Mouse (Mus musculus): ENCODE results near the gene Qsox2. TPM values are rescaled to one million over a fixed set of nuclear protein-coding genes. Genes with fewer than 3 reads are reported as not detected.

The Qsox2 gene
- polyA plus RNA-seq, 1 experiment: 17.2 TPM

- TF ChIP-seq EP300 (IDR thresholded peaks at IDR 0.05; ENCODE audit: insufficient read depth, low read depth, low read length) (no peak), CTCF (IDR thresholded peaks at IDR 0.05; ENCODE audit: low read depth, low read length) (no peak), POLR2A (IDR thresholded peaks at IDR 0.05; ENCODE audit: insufficient read depth, low read length) (no peak)
Observed at GRCm38 (mm10) chr2:26252514-26253206, 15.3 kb upstream of the Qsox2 start.

GRCm38 (mm10) chr2:26247531-26247930 lies 10.2 kb upstream of the Qsox2 start:
- H3K4me1 ChIP-seq (ENCODE audit: control insufficient read depth, insufficient read depth, low read length): no peaks in the 10 kb centered on the region

More at GRCm38 (mm10) chr2:26252514-26253206, 15.3 kb upstream of the Qsox2 start:
- Histone ChIP-seq H3K9ac (ENCODE audit: low read depth, poor library complexity, severe bottlenecking) (no peak overlapping the region), H3K36me3 (ENCODE audit: control insufficient read depth, insufficient read depth, low read length, poor library complexity, severe bottlenecking) (no peaks in the 10 kb centered on the region), H3K9me3 (replicated peaks; ENCODE audit: control insufficient read depth, insufficient read depth, low read length, poor library complexity, severe bottlenecking) (no peaks in the 10 kb centered on the region), H3K27ac (ENCODE audit: insufficient read depth, low read length) (no peak overlapping the region), H3K4me1 (ENCODE audit: control insufficient read depth, insufficient read depth, low read length) (no peaks in the 10 kb centered on the region), H3K27me3 (ENCODE audit: control insufficient read depth, insufficient read depth, low read length, poor library complexity, severe bottlenecking) (no peaks in the 10 kb centered on the region), H3K4me3 (ENCODE audit: low read depth, low read length) (no peak overlapping the region)

GRCm38 (mm10) chr2:26240841-26241240 lies 3.5 kb upstream of the Qsox2 start:
- no peaks in the 10 kb centered on the region for H3K9me3 ChIP-seq (replicated peaks; ENCODE audit: control insufficient read depth, insufficient read depth, low read length, poor library complexity, severe bottlenecking)
- no peak for TF ChIP-seq CTCF (IDR thresholded peaks at IDR 0.05; ENCODE audit: low read depth, low read length)
- TF ChIP-seq EP300 (IDR thresholded peaks at IDR 0.05; ENCODE audit: insufficient read depth, low read depth, low read length): no peak
- TF ChIP-seq POLR2A (IDR thresholded peaks at IDR 0.05; ENCODE audit: insufficient read depth, low read length): no peak
- H3K27ac ChIP-seq (ENCODE audit: insufficient read depth, low read length): no peak overlapping the region
- H3K4me1 ChIP-seq (ENCODE audit: control insufficient read depth, insufficient read depth, low read length): no peaks in the 10 kb centered on the region
- H3K27me3 ChIP-seq (ENCODE audit: control insufficient read depth, insufficient read depth, low read length, poor library complexity, severe bottlenecking): no peaks in the 10 kb centered on the region
- no peak overlapping the region for H3K4me3 ChIP-seq (ENCODE audit: low read depth, low read length)
- H3K9ac ChIP-seq (ENCODE audit: low read depth, poor library complexity, severe bottlenecking): no peak overlapping the region
- no peaks in the 10 kb centered on the region for H3K36me3 ChIP-seq (ENCODE audit: control insufficient read depth, insufficient read depth, low read length, poor library complexity, severe bottlenecking)

More at GRCm38 (mm10) chr2:26247531-26247930, 10.2 kb upstream of the Qsox2 start:
- H3K9ac ChIP-seq (ENCODE audit: low read depth, poor library complexity, severe bottlenecking): no peak overlapping the region
- no peaks in the 10 kb centered on the region for H3K9me3 ChIP-seq (replicated peaks; ENCODE audit: control insufficient read depth, insufficient read depth, low read length, poor library complexity, severe bottlenecking)
- no peak overlapping the region for H3K27ac ChIP-seq (ENCODE audit: insufficient read depth, low read length)
- H3K27me3 ChIP-seq (ENCODE audit: control insufficient read depth, insufficient read depth, low read length, poor library complexity, severe bottlenecking): no peaks in the 10 kb centered on the region
- TF ChIP-seq EP300 (IDR thresholded peaks at IDR 0.05; ENCODE audit: insufficient read depth, low read depth, low read length) (no peak), POLR2A (IDR thresholded peaks at IDR 0.05; ENCODE audit: insufficient read depth, low read length) (no peak), CTCF (IDR thresholded peaks at IDR 0.05; ENCODE audit: low read depth, low read length) (no peak)
- no peaks in the 10 kb centered on the region for H3K36me3 ChIP-seq (ENCODE audit: control insufficient read depth, insufficient read depth, low read length, poor library complexity, severe bottlenecking)
- no peak overlapping the region for H3K4me3 ChIP-seq (ENCODE audit: low read depth, low read length)

- H3K27me3 ChIP-seq (ENCODE audit: control insufficient read depth, insufficient read depth, low read length, poor library complexity, severe bottlenecking): no peaks in the 10 kb centered on the region
- H3K4me1 ChIP-seq (ENCODE audit: control insufficient read depth, insufficient read depth, low read length): no peaks in the 10 kb centered on the region
- no peak for TF ChIP-seq CTCF (IDR thresholded peaks at IDR 0.05; ENCODE audit: low read depth, low read length)
- TF ChIP-seq POLR2A (IDR thresholded peaks at IDR 0.05; ENCODE audit: insufficient read depth, low read length): no peak
- no peak for TF ChIP-seq EP300 (IDR thresholded peaks at IDR 0.05; ENCODE audit: insufficient read depth, low read depth, low read length)
- no peak overlapping the region for H3K9ac ChIP-seq (ENCODE audit: low read depth, poor library complexity, severe bottlenecking)
- H3K4me3 ChIP-seq (ENCODE audit: low read depth, low read length): no peak overlapping the region
- no peaks in the 10 kb centered on the region for H3K36me3 ChIP-seq (ENCODE audit: control insufficient read depth, insufficient read depth, low read length, poor library complexity, severe bottlenecking)
- no peaks in the 10 kb centered on the region for H3K9me3 ChIP-seq (replicated peaks; ENCODE audit: control insufficient read depth, insufficient read depth, low read length, poor library complexity, severe bottlenecking)
- H3K27ac ChIP-seq (ENCODE audit: insufficient read depth, low read length): no peak overlapping the region
Observed at GRCm38 (mm10) chr2:26240330-26240729, 3.0 kb upstream of the Qsox2 start.

GRCm38 (mm10) chr2:26236681-26237289 lies 540 bp downstream of the Qsox2 start:
- TF ChIP-seq POLR2A (IDR thresholded peaks at IDR 0.05; ENCODE audit: insufficient read depth, low read length): no peak
- TF ChIP-seq CTCF (IDR thresholded peaks at IDR 0.05; ENCODE audit: low read depth, low read length): no peak
- no peak for TF ChIP-seq EP300 (IDR thresholded peaks at IDR 0.05; ENCODE audit: insufficient read depth, low read depth, low read length)
- no peaks in the 10 kb centered on the region for H3K27me3 ChIP-seq (ENCODE audit: control insufficient read depth, insufficient read depth, low read length, poor library complexity, severe bottlenecking)
- no peaks in the 10 kb centered on the region for H3K9me3 ChIP-seq (replicated peaks; ENCODE audit: control insufficient read depth, insufficient read depth, low read length, poor library complexity, severe bottlenecking)
- H3K27ac ChIP-seq (ENCODE audit: insufficient read depth, low read length): no peak overlapping the region
- no peaks in the 10 kb centered on the region for H3K4me1 ChIP-seq (ENCODE audit: control insufficient read depth, insufficient read depth, low read length)
- peak overlapping the region; percentile 91 for H3K4me3 ChIP-seq (ENCODE audit: low read depth, low read length)
- H3K9ac ChIP-seq (ENCODE audit: low read depth, poor library complexity, severe bottlenecking): peak overlapping the region; percentile 58
- no peaks in the 10 kb centered on the region for H3K36me3 ChIP-seq (ENCODE audit: control insufficient read depth, insufficient read depth, low read length, poor library complexity, severe bottlenecking)

- Histone ChIP-seq H3K9ac (ENCODE audit: low read depth, poor library complexity, severe bottlenecking) (no peak overlapping the region), H3K27ac (ENCODE audit: insufficient read depth, low read length) (no peak overlapping the region), H3K27me3 (ENCODE audit: control insufficient read depth, insufficient read depth, low read length, poor library complexity, severe bottlenecking) (no peaks in the 10 kb centered on the region), H3K36me3 (ENCODE audit: control insufficient read depth, insufficient read depth, low read length, poor library complexity, severe bottlenecking) (no peaks in the 10 kb centered on the region), H3K9me3 (replicated peaks; ENCODE audit: control insufficient read depth, insufficient read depth, low read length, poor library complexity, severe bottlenecking) (no peaks in the 10 kb centered on the region), H3K4me1 (ENCODE audit: control insufficient read depth, insufficient read depth, low read length) (no peaks in the 10 kb centered on the region), H3K4me3 (ENCODE audit: low read depth, low read length) (no peak overlapping the region)
- TF ChIP-seq EP300 (IDR thresholded peaks at IDR 0.05; ENCODE audit: insufficient read depth, low read depth, low read length) (no peak), POLR2A (IDR thresholded peaks at IDR 0.05; ENCODE audit: insufficient read depth, low read length) (no peak), CTCF (IDR thresholded peaks at IDR 0.05; ENCODE audit: low read depth, low read length) (no peak)
Observed at GRCm38 (mm10) chr2:26234771-26235170, 2.6 kb downstream of the Qsox2 start.
